Mouse (Mus musculus): Measurements from ENCODE around the gene Rap1gap. TPM values are rescaled to one million over a fixed set of nuclear protein-coding genes. Genes with fewer than 3 reads are reported as not detected.
A peak's percentile ranks its signal among the peaks of the same experiment; 100 is the strongest.

Rap1gap gene
- polyA plus RNA-seq, 1 experiment from 2014 or later = 119 TPM

DNA sequence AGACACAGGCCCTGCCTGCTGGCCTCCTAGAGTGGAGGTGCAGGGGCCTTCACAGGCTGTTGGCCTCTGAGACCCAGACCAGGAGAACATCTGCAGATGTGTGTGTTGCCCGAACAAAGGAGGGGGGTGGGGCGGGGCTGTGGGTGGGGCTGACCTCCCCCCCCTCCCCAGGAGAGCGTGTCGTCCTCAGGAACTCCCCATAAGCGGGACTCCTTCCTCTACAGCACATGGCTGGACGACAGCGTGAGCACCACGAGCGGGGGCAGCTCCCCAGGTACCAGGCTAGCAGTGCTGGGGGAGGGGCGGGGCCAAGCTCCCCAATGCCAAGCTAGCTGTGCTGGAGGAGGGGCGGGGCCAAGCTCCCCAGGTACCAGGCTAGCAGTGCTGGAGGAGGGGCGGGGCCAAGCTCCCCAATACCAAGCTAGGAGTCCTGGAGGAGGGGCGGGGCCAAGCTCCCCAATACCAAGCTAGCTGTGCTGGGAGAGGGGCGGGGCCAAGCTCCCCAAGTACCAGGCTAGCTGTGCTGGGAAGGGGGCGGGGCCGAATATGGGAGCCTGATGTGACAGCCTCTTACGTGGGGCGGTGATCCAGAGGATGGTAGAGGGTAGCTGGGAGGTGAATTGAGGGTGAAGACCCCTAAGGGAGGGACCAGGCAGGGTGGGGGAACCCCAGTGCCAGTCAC is 63.1 kb downstream of the Rap1gap start:
- Histone ChIP-seq H3K9me3 (ENCODE audit: control insufficient read depth, low read length) (no peaks in the 10 kb centered on the region), H3K9ac (ENCODE audit: low read depth, low read length) (peak overlapping the region; percentile 29; the same call in 1 of the 2 replicates), H3K27ac (ENCODE audit: low read depth, low read length) (no peak overlapping the region), H3K27me3 (replicated peaks; ENCODE audit: control insufficient read depth, insufficient read depth, low read length) (peaks cover 4% of the 10 kb centered on the region), H3K36me3 (ENCODE audit: control insufficient read depth, insufficient read depth, low read length) (no peaks in the 10 kb centered on the region), H3K4me2 (ENCODE audit: low read length) (no peak overlapping the region), H3K4me1 (ENCODE audit: control insufficient read depth, insufficient read depth, low read depth, low read length) (peaks cover 18% of the 10 kb centered on the region), H3K4me3 (ENCODE audit: low read length) (no peak overlapping the region)
- peak; percentile 35 for ATAC-seq
- WGBS = 11% methylated on average over 17 of the region's 18 CpGs

DNA sequence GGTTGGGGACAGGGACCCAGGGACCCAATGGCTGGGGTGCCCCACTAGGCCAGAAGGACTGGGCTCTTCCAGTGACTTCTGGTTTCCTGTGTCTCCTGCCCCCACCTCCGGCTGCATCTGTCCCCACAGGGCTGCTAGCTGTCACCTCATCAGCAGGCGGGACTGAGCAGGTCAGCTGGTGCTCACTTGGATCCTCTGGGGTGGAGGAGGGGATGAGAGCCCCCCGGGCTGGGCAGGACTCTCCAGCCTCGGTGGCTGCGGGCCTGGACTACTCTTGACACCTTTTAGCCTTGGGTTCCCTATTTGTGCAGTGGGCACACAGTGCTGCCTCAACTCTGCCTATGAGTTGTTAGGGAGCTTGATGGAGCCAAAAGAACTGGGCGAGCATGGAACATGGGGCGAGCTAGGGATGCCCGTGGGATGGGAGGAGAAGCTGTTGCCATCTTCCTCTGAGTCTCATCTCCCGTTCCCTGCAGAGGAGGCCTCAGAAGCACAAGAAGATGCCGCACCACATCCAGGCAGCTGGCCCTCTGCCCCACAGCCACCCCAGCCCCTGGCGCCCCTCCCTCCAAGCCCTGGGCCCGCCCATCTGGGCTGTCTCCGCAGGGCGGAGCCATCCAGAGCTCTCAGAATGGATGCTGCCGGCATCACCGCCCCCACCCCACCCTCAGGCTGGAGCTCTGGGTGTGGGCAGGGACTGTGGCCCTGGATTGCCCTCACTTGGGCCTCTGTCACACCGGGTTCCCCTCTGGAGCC is 64.1 kb downstream of the Rap1gap start:
- H3K9me3 ChIP-seq (ENCODE audit: control insufficient read depth, low read length) = no peaks in the 10 kb centered on the region
- H3K36me3 ChIP-seq (ENCODE audit: control insufficient read depth, insufficient read depth, low read length) = no peaks in the 10 kb centered on the region
- no peak overlapping the region for H3K27ac ChIP-seq (ENCODE audit: low read depth, low read length)
- 6% methylated on average over 17 of the region's 17 CpGs for WGBS
- H3K4me2 ChIP-seq (ENCODE audit: low read length) = peak overlapping the region; percentile 51
- H3K9ac ChIP-seq (ENCODE audit: low read depth, low read length) = peak overlapping the region; percentile 45
- H3K27me3 ChIP-seq (replicated peaks; ENCODE audit: control insufficient read depth, insufficient read depth, low read length) = no peaks in the 10 kb centered on the region
- peak overlapping the region; percentile 25 for H3K4me3 ChIP-seq (ENCODE audit: low read length)
- peak; percentile 22 for ATAC-seq
- H3K4me1 ChIP-seq (ENCODE audit: control insufficient read depth, insufficient read depth, low read depth, low read length) = peaks cover 18% of the 10 kb centered on the region

DNA sequence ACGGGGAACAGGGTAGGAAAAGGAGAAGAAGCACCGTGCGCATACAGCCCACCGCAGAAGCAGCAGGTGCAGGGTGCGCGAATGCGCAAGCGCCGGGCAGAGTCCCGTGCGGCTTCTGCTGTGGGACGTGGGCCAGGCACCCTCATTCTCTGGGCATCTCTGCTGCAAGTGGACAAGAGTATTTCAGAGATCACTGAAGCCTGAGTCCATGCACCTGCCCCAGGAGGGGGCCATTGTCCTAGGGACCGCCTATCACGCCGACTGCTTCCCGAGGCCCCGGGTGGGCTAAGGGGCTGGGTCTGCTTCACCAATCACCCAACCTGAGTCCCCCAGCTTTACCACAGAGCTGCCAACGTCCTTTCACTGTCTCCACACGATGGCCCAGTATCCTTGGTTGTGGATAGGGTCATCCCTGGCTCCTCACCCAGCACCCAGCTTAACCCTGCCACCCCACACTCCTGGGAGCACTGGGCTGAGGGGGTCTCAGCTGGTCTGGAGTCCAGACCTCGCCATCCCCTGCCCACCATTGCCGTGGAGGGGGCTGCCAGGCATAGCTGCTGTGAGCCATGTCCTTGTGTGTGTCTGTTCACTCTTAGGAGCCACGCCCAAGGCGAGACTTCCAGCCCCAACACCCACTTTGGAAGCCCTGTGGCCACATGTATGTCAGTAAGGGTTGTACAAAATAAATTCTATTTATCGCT is 64.8 kb downstream of the Rap1gap start:
- peaks cover 18% of the 10 kb centered on the region for H3K4me1 ChIP-seq (ENCODE audit: control insufficient read depth, insufficient read depth, low read depth, low read length)
- no peaks in the 10 kb centered on the region for H3K36me3 ChIP-seq (ENCODE audit: control insufficient read depth, insufficient read depth, low read length)
- H3K9ac ChIP-seq (ENCODE audit: low read depth, low read length) = peak overlapping the region; percentile 45
- no peaks in the 10 kb centered on the region for H3K9me3 ChIP-seq (ENCODE audit: control insufficient read depth, low read length)
- WGBS = 22% methylated on average over 24 of the region's 24 CpGs
- peak; percentile 7; the same call in 1 of the 2 replicates for ATAC-seq
- peak overlapping the region; percentile 25 for H3K4me3 ChIP-seq (ENCODE audit: low read length)
- H3K27me3 ChIP-seq (replicated peaks; ENCODE audit: control insufficient read depth, insufficient read depth, low read length) = no peaks in the 10 kb centered on the region
- H3K4me2 ChIP-seq (ENCODE audit: low read length) = peak overlapping the region; percentile 51
- no peak overlapping the region for H3K27ac ChIP-seq (ENCODE audit: low read depth, low read length)

DNA sequence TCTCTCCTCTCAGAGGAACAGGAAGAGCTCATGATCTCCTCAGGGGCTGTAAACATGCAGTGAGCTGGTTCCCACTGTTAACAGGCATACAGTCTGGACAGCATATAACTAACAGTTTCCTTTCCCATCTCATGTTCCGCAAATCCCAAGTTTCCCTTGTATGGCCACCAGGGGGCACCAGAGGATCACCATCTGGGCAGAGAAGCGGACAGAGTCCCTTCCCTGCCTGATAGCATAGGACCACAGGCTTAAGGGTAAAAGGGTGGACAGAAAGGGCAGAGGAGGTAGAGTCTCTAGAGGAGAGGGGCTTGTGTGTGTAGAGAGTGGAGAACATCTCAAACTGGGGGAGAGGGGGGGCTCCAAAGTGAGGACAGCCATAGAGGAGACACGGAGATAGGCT is 65.6 kb downstream of the Rap1gap start:
- no peaks in the 10 kb centered on the region for H3K36me3 ChIP-seq (ENCODE audit: control insufficient read depth, insufficient read depth, low read length)
- peaks cover 18% of the 10 kb centered on the region for H3K4me1 ChIP-seq (ENCODE audit: control insufficient read depth, insufficient read depth, low read depth, low read length)
- no peaks in the 10 kb centered on the region for H3K9me3 ChIP-seq (ENCODE audit: control insufficient read depth, low read length)
- ATAC-seq = peak; percentile 53
- no peak overlapping the region for H3K4me3 ChIP-seq (ENCODE audit: low read length)
- H3K9ac ChIP-seq (ENCODE audit: low read depth, low read length) = no peak overlapping the region
- WGBS = 13% methylated on average over 3 of the region's 3 CpGs
- H3K27me3 ChIP-seq (replicated peaks; ENCODE audit: control insufficient read depth, insufficient read depth, low read length) = no peaks in the 10 kb centered on the region
- H3K27ac ChIP-seq (ENCODE audit: low read depth, low read length) = no peak overlapping the region
- H3K4me2 ChIP-seq (ENCODE audit: low read length) = no peak overlapping the region

DNA sequence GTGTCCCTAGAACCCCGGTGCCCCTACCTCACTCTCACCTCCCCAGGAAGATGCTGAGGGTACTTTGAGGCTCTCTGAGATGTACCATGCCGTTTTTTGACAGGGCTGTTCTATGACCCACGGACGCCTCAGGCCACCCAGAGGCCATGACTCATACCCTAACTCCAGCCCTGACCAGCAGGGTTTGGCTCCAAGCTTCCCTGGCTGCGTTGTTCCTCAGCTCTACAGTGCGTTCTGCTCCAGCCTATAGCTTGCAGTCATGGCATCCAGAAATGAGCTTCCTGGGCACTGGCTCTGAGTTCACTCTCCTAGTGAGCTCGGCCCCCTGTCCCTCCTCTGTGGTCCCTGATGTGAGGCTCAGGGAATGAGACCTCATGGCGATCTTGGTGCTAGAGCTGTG is 66.2 kb downstream of the Rap1gap start:
- no peak for ATAC-seq
- WGBS = 77% methylated on average over 8 of the region's 8 CpGs
- H3K4me2 ChIP-seq (ENCODE audit: low read length) = no peak overlapping the region

DNA sequence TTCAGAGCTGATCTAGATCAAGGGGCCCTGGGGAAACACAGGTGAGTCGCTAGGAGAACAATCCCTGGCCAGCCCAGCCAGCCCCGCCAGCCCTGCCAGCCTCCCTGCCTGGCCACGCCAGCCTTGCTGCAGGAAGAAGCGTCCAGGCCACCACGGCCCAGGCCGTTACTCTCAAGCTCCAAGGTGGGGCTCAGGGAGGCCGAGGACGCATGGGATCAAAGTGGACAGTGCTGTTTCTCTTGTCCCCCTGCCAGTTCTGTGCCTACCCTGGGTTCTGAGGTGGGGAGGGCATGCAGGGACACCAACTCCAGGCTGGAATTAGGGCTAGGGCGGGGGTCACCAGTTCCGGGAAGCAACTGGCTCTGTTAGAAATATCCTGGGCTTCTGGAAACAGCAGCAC is 67.4 kb downstream of the Rap1gap start:
- H3K36me3 ChIP-seq (ENCODE audit: control insufficient read depth, insufficient read depth, low read length) = no peaks in the 10 kb centered on the region
- 69% methylated on average over 10 of the region's 10 CpGs for WGBS
- H3K4me1 ChIP-seq (ENCODE audit: control insufficient read depth, insufficient read depth, low read depth, low read length) = peaks cover 24% of the 10 kb centered on the region
- H3K27ac ChIP-seq (ENCODE audit: low read depth, low read length) = no peak overlapping the region
- H3K4me2 ChIP-seq (ENCODE audit: low read length) = no peak overlapping the region
- no peak for ATAC-seq
- H3K9ac ChIP-seq (ENCODE audit: low read depth, low read length) = no peak overlapping the region
- no peak overlapping the region for H3K4me3 ChIP-seq (ENCODE audit: low read length)
- H3K9me3 ChIP-seq (ENCODE audit: control insufficient read depth, low read length) = no peaks in the 10 kb centered on the region
- no peaks in the 10 kb centered on the region for H3K27me3 ChIP-seq (replicated peaks; ENCODE audit: control insufficient read depth, insufficient read depth, low read length)

More for the DNA sequence above, 66.2 kb downstream of the Rap1gap start:
- no peaks in the 10 kb centered on the region for H3K27me3 ChIP-seq (replicated peaks; ENCODE audit: control insufficient read depth, insufficient read depth, low read length)
- no peak overlapping the region for H3K27ac ChIP-seq (ENCODE audit: low read depth, low read length)
- H3K4me3 ChIP-seq (ENCODE audit: low read length) = no peak overlapping the region
- peaks cover 18% of the 10 kb centered on the region for H3K4me1 ChIP-seq (ENCODE audit: control insufficient read depth, insufficient read depth, low read depth, low read length)
- no peak overlapping the region for H3K9ac ChIP-seq (ENCODE audit: low read depth, low read length)
- H3K9me3 ChIP-seq (ENCODE audit: control insufficient read depth, low read length) = no peaks in the 10 kb centered on the region
- no peaks in the 10 kb centered on the region for H3K36me3 ChIP-seq (ENCODE audit: control insufficient read depth, insufficient read depth, low read length)

DNA sequence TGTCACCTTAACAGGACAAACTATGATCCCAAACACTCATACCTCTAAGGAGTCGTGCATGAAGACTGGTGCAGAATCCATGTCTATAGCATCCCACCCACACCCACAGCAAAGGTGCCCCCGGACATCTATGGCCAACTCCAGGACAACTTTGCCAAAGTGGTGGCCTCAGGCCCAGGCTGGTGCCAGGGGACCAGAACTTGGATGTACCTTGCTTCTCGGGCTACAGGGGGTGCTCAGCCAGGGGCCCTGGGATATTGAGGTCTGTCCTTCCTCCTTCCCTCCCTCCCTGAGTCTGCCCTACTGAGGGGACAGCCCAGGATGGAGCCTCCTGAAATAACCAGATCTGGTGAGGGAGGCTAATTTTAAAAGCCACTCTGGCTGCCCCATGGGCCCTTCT is 67.8 kb downstream of the Rap1gap start:
- Histone ChIP-seq H3K9me3 (ENCODE audit: control insufficient read depth, low read length) (no peaks in the 10 kb centered on the region), H3K9ac (ENCODE audit: low read depth, low read length) (no peak overlapping the region), H3K4me1 (ENCODE audit: control insufficient read depth, insufficient read depth, low read depth, low read length) (peaks cover 23% of the 10 kb centered on the region), H3K36me3 (ENCODE audit: control insufficient read depth, insufficient read depth, low read length) (no peaks in the 10 kb centered on the region), H3K4me3 (ENCODE audit: low read length) (no peak overlapping the region), H3K27me3 (replicated peaks; ENCODE audit: control insufficient read depth, insufficient read depth, low read length) (no peaks in the 10 kb centered on the region), H3K27ac (ENCODE audit: low read depth, low read length) (no peak overlapping the region), H3K4me2 (ENCODE audit: low read length) (no peak overlapping the region)
- no peak for ATAC-seq
- 68% methylated on average over 3 of the region's 3 CpGs for WGBS

DNA sequence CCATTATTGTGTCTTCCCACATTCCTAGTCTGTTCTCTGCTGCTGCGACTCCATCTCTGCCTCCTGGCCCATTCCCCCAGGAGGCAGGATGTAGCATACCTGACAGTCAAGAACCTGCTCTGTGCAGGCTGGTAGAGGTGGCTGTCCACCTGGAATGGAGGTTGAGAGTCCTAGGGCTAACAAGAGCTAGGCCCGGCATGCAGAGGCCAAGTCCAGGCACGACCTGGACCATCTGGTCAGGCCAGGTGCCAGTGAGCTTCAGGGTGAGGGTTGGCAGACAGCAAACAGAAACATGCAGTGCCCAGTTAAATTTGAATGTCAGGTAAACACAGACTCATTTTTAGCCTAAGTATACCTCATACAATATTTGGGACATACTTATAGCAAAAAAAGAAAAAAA is 68.4 kb downstream of the Rap1gap start:
- Histone ChIP-seq H3K4me2 (ENCODE audit: low read length) (no peak overlapping the region), H3K4me3 (ENCODE audit: low read length) (no peak overlapping the region), H3K27me3 (replicated peaks; ENCODE audit: control insufficient read depth, insufficient read depth, low read length) (no peaks in the 10 kb centered on the region), H3K36me3 (ENCODE audit: control insufficient read depth, insufficient read depth, low read length) (no peaks in the 10 kb centered on the region), H3K9me3 (ENCODE audit: control insufficient read depth, low read length) (no peaks in the 10 kb centered on the region), H3K27ac (ENCODE audit: low read depth, low read length) (no peak overlapping the region), H3K9ac (ENCODE audit: low read depth, low read length) (no peak overlapping the region), H3K4me1 (ENCODE audit: control insufficient read depth, insufficient read depth, low read depth, low read length) (peaks cover 17% of the 10 kb centered on the region)
- ATAC-seq = no peak
- 83% methylated on average over 3 of the region's 3 CpGs for WGBS

DNA sequence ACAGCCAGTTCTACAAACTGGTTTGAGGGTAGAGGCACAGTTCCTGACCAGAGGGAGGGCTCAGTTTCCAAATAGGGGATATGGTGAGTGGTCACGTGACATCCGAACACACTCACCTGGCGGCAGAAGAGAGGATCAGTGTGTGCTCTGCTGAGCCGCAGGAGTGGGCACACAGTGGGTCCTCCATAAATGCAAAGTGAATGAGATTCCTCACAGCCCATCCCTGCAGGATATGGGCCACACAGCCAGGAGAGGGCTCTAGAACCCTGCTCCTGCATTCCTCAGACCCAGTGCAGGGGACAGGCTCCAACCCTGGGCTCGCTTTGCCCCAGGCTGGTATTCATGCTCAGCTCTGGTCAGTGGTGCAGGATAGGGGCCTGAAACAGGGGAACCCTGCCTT is 68.9 kb downstream of the Rap1gap start:
- H3K4me3 ChIP-seq (ENCODE audit: low read length) = no peak overlapping the region
- ATAC-seq = no peak
- no peak overlapping the region for H3K27ac ChIP-seq (ENCODE audit: low read depth, low read length)
- H3K9me3 ChIP-seq (ENCODE audit: control insufficient read depth, low read length) = no peaks in the 10 kb centered on the region
- WGBS = 80% methylated on average over 5 of the region's 5 CpGs
- H3K36me3 ChIP-seq (ENCODE audit: control insufficient read depth, insufficient read depth, low read length) = no peaks in the 10 kb centered on the region
- peaks cover 13% of the 10 kb centered on the region for H3K4me1 ChIP-seq (ENCODE audit: control insufficient read depth, insufficient read depth, low read depth, low read length)
- no peak overlapping the region for H3K9ac ChIP-seq (ENCODE audit: low read depth, low read length)
- H3K27me3 ChIP-seq (replicated peaks; ENCODE audit: control insufficient read depth, insufficient read depth, low read length) = no peaks in the 10 kb centered on the region
- H3K4me2 ChIP-seq (ENCODE audit: low read length) = no peak overlapping the region
